Mouse (Mus musculus) 3134 (cell line): ENCODE data around the gene Lce1e.

ENCODE experiments used
- DNase-seq: peaks from one replicate; pipeline ENCODE4 v3.0.0-alpha.2; 2011; ENCODE audit warnings: low spot score; ENCODE audit not compliant: insufficient read length; ENCODE audit errors: extremely low read depth

Lce1e gene

DNA sequence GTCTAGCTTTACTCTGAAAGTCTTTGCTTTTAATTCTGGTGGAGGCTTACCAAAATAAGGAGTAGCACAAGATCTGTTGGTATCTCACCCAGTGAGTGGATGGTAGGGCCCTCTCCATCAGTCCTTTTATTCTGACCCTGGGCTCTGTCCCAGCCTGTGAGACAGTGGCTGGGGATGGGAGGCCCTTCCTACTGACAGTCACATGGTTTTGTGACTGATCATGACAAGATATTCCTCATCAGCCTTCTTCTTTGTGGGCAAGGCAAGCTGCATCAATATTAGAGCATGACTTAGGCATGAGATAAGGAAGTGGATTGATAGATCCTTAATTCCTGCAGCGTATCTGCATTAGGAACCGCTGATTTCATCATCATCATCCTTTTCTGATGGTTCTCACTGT lies at the start of gene Lce1e:
Gene Lce1e (minus strand): TSS at position 101 of the 400 bp plus-strand sequence.
- no peak for DNase-seq

DNA sequence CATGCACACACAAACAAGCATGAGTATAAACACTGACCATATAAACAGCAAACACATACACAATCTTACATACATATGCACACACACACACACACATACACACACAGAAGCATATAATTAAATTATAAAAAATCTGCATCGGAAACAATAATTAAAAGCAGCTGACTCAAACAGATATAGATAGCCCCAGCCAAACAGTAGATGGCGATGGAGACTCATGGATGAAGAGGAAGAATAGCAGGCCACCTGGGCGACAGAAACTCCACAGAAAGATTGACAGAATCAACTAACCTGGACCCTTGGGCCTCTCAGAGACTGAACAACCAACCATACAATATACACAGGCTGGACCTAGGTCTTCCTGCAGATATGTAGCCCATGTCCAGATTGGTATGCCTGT lies 44.3 kb upstream of the Lce1e start:
- DNase-seq: no peak

DNA sequence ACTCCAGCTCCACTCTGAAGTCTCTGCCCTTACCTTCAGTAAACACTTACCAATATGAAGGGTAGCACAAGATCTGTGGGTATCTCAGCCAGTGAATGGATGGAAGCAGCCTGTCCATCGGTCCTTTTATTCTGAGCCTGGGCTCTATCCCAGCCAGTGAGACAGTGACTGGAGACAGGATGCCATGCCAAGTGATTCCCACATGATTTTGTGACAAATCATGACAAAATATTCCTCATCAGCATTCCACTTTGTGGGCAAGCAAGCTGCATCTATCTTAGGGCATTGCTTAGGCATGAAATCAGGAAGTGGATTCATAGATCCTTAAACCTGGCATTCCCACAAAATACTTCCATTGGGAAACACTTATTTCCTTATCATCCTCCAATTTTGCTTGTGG lies 43.4 kb upstream of the Lce1e start, which contains the start of gene Lce1g:
Gene Lce1g (minus strand): TSS at position 101 of the 400 bp plus-strand sequence.
- peak; percentile 46 for DNase-seq

DNA sequence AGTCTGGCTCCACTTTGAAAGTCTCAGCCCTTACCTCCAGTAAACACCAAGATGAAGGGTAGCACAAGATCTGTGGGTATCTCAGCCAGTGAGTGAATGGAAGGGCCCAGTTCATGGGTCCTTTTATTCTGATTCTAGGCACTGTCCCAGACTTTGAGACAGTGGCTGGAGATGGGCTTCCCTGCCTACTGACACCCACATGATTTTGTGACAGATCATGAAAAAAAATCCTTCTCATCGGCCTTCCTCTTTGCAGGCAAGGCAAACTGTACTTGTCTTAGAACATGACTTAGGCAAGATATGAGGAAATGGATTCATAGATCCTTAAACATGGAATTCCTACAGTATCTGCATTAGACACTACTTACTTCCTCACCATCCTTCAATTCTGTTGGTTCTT lies 30.1 kb upstream of the Lce1e start, which contains the start of gene Gm38119:
Gene Gm38119 (minus strand): TSS at position 101 of the 400 bp plus-strand sequence.
- no peak for DNase-seq

DNA sequence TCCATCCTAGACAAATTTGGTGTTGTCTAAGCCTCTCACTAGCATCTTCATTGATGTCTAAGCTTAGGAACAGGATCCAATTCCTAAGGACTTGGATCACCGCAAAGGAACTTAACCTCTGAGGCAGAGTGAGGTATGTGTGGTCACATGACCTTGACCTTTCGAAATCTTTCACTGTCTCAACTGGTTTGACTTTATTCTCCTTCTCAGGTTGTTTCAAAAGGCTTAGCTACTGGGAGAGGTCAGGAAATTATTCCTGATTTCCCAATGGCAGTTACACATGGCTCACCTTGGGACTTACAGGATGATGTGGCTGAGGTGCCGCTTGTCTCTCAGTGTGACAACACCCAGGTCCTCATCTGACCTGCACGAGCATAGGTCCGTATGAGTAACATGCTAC lies 13.8 kb upstream of the Lce1e start:
- DNase-seq: peak; percentile 57

DNA sequence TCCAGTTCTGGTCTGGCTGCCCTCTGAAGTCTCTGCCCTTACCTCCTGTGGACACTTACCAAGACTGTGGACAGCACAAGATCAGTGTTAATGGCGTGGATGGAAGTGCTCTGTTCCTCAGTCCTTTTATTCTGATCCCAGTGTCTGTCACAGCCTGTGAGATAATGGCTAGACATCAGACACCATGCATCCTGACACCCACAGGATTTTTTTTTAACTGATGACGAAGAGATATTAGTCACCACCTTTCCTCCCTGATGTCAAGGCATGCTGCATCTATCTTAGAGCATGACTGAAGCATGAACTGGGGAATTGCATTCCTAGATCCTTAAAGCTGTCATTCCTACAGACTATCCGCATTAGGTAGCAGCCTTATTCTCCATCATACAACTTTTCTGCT lies 11.4 kb upstream of the Lce1e start, which contains the start of gene Lce1f:
Gene Lce1f (minus strand): TSS at position 101 of the 400 bp plus-strand sequence.
- no peak for DNase-seq

DNA sequence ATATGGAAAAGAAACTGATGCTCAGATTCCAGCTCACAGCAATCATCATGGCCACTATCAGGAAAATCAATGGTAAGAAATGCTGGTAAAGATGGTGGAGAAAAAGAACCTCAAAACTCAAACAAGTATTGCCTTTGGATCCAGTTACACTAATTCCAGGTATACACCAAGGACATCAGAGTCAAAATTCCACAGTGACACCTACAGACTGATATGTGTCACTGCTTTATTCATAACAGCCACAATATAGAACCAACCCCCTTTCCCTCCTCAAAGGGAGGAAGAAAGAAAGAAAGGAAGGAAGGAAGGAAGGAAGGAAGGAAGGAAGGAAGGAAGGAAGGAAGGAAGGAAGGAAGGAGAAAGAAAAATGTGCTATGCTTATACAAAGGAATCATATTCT lies 6.2 kb upstream of the Lce1e start:
- DNase-seq: no peak

DNA sequence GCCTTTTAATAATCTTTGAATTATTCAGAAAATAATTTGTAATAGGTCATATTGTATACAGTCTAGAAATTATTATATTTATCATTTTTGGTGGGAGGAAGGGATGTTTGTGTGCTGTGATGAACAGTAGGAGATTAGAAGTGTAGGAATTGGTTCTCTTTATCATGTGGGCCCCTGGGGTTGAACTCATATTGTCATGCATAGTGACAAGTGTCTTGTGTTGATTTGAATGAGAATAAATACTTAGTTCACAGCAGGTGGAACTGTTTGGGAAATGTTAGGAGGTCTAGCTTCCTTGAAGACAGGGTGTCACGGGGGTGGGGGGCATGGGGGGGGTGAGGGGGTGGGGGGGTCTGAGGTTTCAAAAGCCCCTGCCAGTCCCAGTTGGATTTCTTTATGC lies 14.3 kb downstream of the Lce1e start:
- DNase-seq: no peak

DNA sequence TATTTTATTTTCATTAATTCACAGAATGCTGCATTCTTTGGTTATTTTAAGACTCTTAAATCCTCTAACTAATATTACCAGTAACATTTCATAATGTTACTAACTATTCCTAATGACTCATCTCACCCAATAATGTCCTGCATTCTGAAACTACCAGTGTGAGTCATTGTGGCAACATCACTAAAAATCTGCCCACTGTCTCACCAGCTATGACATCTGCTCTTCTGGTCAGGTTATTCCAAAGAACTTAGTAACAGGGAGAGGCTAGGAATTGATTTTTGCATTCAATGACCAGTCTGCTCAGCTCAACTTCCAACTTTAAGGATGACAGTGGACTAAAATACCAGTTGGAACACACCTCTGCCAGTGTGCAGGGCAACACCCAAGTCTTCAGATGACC lies 17.2 kb downstream of the Lce1e start:
- peak; percentile 69 for DNase-seq

DNA sequence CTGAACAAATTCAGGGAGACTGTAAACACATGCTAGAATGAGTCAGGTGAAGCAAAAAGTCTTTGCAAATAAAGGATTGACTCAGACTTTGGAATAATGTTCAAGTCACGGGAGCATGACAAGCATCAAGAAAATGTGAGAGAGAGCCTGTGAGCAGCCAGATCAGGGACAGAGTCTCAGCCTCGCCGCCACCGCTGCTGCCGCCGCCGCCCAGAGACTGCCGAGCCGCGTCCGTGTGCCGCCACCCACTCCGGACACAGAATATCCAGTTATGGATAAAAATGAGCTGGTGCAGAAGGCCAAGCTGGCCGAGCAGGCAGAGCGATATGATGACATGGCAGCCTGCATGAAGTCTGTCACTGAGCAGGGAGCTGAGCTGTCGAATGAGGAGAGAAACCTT lies 19.7 kb downstream of the Lce1e start:
- peak; percentile 24 for DNase-seq

DNA sequence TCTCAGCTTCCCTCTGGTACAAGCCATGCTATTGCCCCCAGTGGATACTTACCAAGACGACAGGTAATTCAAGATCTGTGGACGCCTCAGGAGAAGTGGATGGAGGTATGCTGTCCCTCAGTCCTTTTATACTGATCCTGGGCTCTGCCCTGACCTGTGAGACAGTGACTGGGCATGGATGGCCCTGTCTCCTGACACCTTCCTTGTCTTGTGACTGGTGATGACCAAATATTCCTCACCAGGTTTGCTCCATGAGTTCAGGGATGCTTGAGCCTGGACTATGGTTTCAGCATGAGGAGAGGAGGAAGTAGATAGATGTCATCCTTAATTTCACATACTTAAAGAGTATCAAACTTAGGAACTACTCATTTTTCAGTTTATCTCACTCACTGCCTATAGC lies 21.8 kb downstream of the Lce1e start, which contains the start of gene Lce1d:
Gene Lce1d (minus strand): TSS at position 101 of the 400 bp plus-strand sequence.
- DNase-seq: no peak

DNA sequence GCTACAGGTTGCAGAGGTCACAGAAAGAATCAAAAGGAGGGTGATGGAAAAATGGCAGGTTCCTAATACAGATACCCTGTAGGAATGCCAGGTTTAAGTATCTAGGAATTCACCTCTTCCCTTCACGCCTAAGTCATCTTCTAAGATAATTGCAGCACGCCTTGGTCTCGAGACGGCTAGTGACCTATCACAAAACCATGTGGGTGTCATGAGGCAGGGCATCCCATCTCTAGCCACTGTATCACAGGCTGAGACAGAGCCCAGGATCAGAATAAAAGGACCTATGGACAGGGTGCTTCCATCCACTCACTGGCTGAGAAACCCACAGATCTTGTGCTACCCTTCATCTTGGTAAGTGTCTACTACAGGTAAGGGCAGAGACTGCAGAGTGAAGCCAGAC lies 29.9 kb downstream of the Lce1e start, which contains the start of gene Lce1c:
Gene Lce1c (plus strand): TSS at position 301 of the 400 bp plus-strand sequence.
- no peak for DNase-seq

DNA sequence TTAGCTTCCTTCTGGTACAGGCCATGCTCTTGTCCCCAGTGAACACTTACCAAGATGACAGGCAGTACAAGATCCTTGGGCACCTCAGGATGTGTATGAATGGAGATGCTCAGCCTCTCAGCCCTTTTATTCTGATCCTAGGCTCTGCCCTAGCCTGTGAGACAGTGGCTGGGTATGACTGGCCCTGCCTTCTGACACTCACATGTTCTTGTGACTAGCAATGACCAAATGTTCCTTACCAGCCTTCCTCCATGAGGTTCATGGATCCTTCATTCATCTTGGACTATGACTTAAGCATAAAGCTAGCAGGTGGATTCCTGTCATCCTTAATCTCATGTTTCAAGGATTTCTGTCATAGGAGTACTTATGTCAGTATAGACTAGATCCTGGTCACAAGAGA lies 38.7 kb downstream of the Lce1e start, which contains the start of gene Lce1a2:
Gene Lce1a2 (minus strand): TSS at position 101 of the 400 bp plus-strand sequence.
- DNase-seq: no peak
